Mouse (Mus musculus) heart, postnatal 0 days (tissue): ENCODE measurements at regions not wholly inside any gene's neighbourhood (a gene's known extent, or its start where the extent isn't known, plus 50 kb on each side); places are given as distances from the start of the nearest gene placed in this dataset.

Experiments
- CTCF ChIP-seq: IDR thresholded peaks from 2 replicates; pipeline ENCODE4 v1.5.1; 2016; ENCODE audit warnings: antibody characterized with exemption, control low read depth, low read depth
- EP300 ChIP-seq: IDR thresholded peaks from 2 replicates; pipeline ENCODE4 v1.6.1; 2016; ENCODE audit warnings: antibody characterized with exemption, low read depth

- TF ChIP-seq CTCF (no peak), EP300 (no peak)
These were observed 601.1 kb upstream of the Nox3 start for GRCm38 (mm10) chr17:4297156-4297535.
